Mouse (Mus musculus) testis, adult 2 months (tissue): ENCODE results near the gene Sh2b3. TPM values are rescaled to one million over a fixed set of nuclear protein-coding genes. Genes with fewer than 3 reads are reported as not detected.

Experiments used
- H3K27ac ChIP-seq: fragments of 200-500 bp; 2 replicates; pipeline ENCODE4 v1.5.1; 2012; ENCODE audit warnings: low read depth, low read length; ENCODE audit not compliant: control insufficient read depth, insufficient read depth
- H3K27me3 ChIP-seq: fragments of 200-500 bp; 2 replicates; pipeline ENCODE4 v1.6.1; 2012; ENCODE audit warnings: mild to moderate bottlenecking, low read length, moderate library complexity; ENCODE audit not compliant: control insufficient read depth, insufficient read depth
- H3K36me3 ChIP-seq: fragments of 200-500 bp; 2 replicates; pipeline ENCODE4 v1.6.1; 2012; ENCODE audit warnings: mild to moderate bottlenecking, low read length; ENCODE audit not compliant: control insufficient read depth, insufficient read depth
- H3K4me1 ChIP-seq: fragments of 200-500 bp; 2 replicates; pipeline ENCODE4 v1.6.1; 2012; ENCODE audit warnings: low read length; ENCODE audit not compliant: control insufficient read depth, insufficient read depth
- H3K4me3 ChIP-seq: fragments of 200-500 bp; 2 replicates; pipeline ENCODE4 v1.5.1; 2012; ENCODE audit warnings: low read depth, mild to moderate bottlenecking, low read length, moderate library complexity, mixed read lengths; ENCODE audit not compliant: control insufficient read depth
- CTCF ChIP-seq: fragments of 200-500 bp; IDR thresholded peaks from 2 replicates; pipeline ENCODE4 v1.5.1; 2012; ENCODE audit warnings: low read depth, mild to moderate bottlenecking, inconsistent platforms, low read length, moderate library complexity; ENCODE audit not compliant: control insufficient read depth, insufficient read depth, insufficient replicate concordance
- POLR2A ChIP-seq: fragments of 200-500 bp; IDR thresholded peaks from 2 replicates; pipeline ENCODE4 v1.6.1; 2012; ENCODE audit warnings: low read depth, mild to moderate bottlenecking, inconsistent platforms, low read length, moderate library complexity; ENCODE audit not compliant: control insufficient read depth
- polyA plus RNA-seq: library from polyadenylated mRNA; depleted of rRNA; stranded (reverse); fragments of >200 nt; gene quantifications from 2 replicates; pipeline ENCODE4 v1.2.3, GENCODE M21; 2012; rRNA removed

The Sh2b3 gene
- polyA plus RNA-seq, 1 experiment, result 95.0 TPM

GRCm38 (mm10) chr5:121782467-121782866 lies 55.0 kb downstream of the Sh2b3 start:
- Histone ChIP-seq H3K27ac (no peak overlapping the region), H3K4me1 (no peaks in the 10 kb centered on the region), H3K27me3 (no peaks in the 10 kb centered on the region), H3K4me3 (no peak overlapping the region), H3K36me3 (no peaks in the 10 kb centered on the region; the same call in 1 of the 2 replicates)
- TF ChIP-seq POLR2A, result no peak
- TF ChIP-seq CTCF, result no peak

- Histone ChIP-seq H3K36me3 (peaks cover 4% of the 10 kb centered on the region), H3K27ac (no peak overlapping the region), H3K27me3 (no peaks in the 10 kb centered on the region), H3K4me3 (no peak overlapping the region), H3K4me1 (no peaks in the 10 kb centered on the region)
- TF ChIP-seq POLR2A (no peak), CTCF (no peak)
These were observed 57.3 kb downstream of the Sh2b3 start for GRCm38 (mm10) chr5:121780180-121780579.

- Histone ChIP-seq H3K27me3 (no peaks in the 10 kb centered on the region), H3K36me3 (peaks cover 4% of the 10 kb centered on the region)
- TF ChIP-seq POLR2A, result no peak
- TF ChIP-seq CTCF, result no peak
These were observed 58.8 kb downstream of the Sh2b3 start for GRCm38 (mm10) chr5:121778485-121779119.

GRCm38 (mm10) chr5:121771611-121772010 lies 65.8 kb downstream of the Sh2b3 start:
- TF ChIP-seq CTCF (no peak), POLR2A (no peak)
- no peak overlapping the region for H3K27ac ChIP-seq
- no peak overlapping the region for H3K4me3 ChIP-seq
- H3K36me3 ChIP-seq, result peaks cover 3% of the 10 kb centered on the region
- no peaks in the 10 kb centered on the region; the same call in 1 of the 2 replicates for H3K4me1 ChIP-seq
- no peaks in the 10 kb centered on the region for H3K27me3 ChIP-seq

More at GRCm38 (mm10) chr5:121778485-121779119, 58.8 kb downstream of the Sh2b3 start:
- H3K27ac ChIP-seq, result no peak overlapping the region
- no peaks in the 10 kb centered on the region for H3K4me1 ChIP-seq
- H3K4me3 ChIP-seq, result no peak overlapping the region

GRCm38 (mm10) chr5:121769827-121770226 lies 67.6 kb downstream of the Sh2b3 start:
- TF ChIP-seq CTCF, result no peak
- TF ChIP-seq POLR2A, result no peak
- H3K36me3 ChIP-seq, result no peaks in the 10 kb centered on the region

GRCm38 (mm10) chr5:121767564-121767963 lies 69.9 kb downstream of the Sh2b3 start:
- Histone ChIP-seq H3K4me1 (no peaks in the 10 kb centered on the region; the same call in 1 of the 2 replicates), H3K36me3 (no peaks in the 10 kb centered on the region), H3K27me3 (no peaks in the 10 kb centered on the region), H3K27ac (no peak overlapping the region), H3K4me3 (no peak overlapping the region)
- TF ChIP-seq CTCF (no peak), POLR2A (no peak)

More at GRCm38 (mm10) chr5:121769827-121770226, 67.6 kb downstream of the Sh2b3 start:
- Histone ChIP-seq H3K4me1 (no peaks in the 10 kb centered on the region; the same call in 1 of the 2 replicates), H3K27ac (no peak overlapping the region), H3K4me3 (no peak overlapping the region), H3K27me3 (no peaks in the 10 kb centered on the region)

- no peak overlapping the region for H3K4me3 ChIP-seq
- H3K4me1 ChIP-seq, result no peaks in the 10 kb centered on the region
- no peak overlapping the region for H3K27ac ChIP-seq
- no peaks in the 10 kb centered on the region for H3K27me3 ChIP-seq
- TF ChIP-seq CTCF (no peak), POLR2A (no peak)
- no peaks in the 10 kb centered on the region for H3K36me3 ChIP-seq
These were observed 71.2 kb downstream of the Sh2b3 start for GRCm38 (mm10) chr5:121766038-121766773.

Other genes with a start within 250 kb of the Sh2b3 start
- 154 and 177 TPM in 2 replicates for gene Aldh2, start 243.8 kb downstream of the Sh2b3 start, polyA plus RNA-seq
- gene Acad12, start 218.7 kb downstream of the Sh2b3 start, polyA plus RNA-seq, result 3.3 and 3.9 TPM in 2 replicates
- 5.7 and 5.9 TPM in 2 replicates for gene Acad10, start 177.1 kb downstream of the Sh2b3 start, polyA plus RNA-seq
- 116 and 128 TPM in 2 replicates for gene Brap, start 177.1 kb downstream of the Sh2b3 start, polyA plus RNA-seq
- 150 and 166 TPM in 2 replicates for gene Atxn2, start 126.3 kb downstream of the Sh2b3 start, polyA plus RNA-seq
- gene Pheta1, start 11.3 kb upstream of the Sh2b3 start, polyA plus RNA-seq, result 9.9 and 11.6 TPM in 2 replicates
- gene Cux2, start 212.5 kb upstream of the Sh2b3 start, polyA plus RNA-seq, result 7.5 and 9.1 TPM in 2 replicates